Mouse (Mus musculus) kidney, adult 8-10 months (tissue): ENCODE measurements around the gene Psmd11.
"Not testable (repeated sequence)": the region's sequence is repeated elsewhere in the genome, so short reads cannot be mapped to it uniquely, and the experiment has no call there.

ENCODE experiments used
- DNase-seq, 2 experiments: peaks; one replicate each; pipeline ENCODE4 v3.0.0; 2022

The Psmd11 gene

GRCm38 (mm10) chr11:80429500-80430166, 1.2 kb downstream of the Psmd11 start:
- DNase-seq: no peak

DNA sequence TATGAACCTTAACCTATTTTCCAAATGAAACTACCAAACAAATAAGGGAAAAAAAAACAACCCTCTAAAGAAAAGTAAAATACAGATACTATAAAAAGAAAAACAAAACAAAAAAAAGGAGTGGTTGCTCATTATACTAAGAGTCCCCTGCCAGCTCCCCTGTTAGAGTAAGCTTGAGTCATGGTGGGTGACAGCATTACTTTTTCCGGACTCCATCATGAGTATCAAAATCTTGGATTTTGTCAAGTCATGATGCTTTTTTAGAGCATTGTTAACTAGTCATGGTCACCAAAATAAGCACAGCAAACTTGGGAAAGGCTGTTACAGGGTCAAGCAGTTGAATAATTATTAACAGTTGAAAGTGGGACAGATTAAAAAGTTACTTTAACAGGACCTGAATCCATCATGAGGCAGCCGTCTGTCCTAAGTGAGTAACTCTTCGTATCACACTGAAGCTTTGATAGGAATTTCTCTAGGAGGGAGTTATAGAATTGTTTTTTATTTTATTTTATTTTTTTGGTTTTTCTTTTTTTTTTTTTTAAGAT, 2.0 kb downstream of the Psmd11 start:
- peak; percentile 5 to 59 for DNase-seq

- peak in 1 of 2 experiments; percentile 26 for DNase-seq
Measured at GRCm38 (mm10) chr11:80446916-80447315, 18.5 kb downstream of the Psmd11 start.

DNA sequence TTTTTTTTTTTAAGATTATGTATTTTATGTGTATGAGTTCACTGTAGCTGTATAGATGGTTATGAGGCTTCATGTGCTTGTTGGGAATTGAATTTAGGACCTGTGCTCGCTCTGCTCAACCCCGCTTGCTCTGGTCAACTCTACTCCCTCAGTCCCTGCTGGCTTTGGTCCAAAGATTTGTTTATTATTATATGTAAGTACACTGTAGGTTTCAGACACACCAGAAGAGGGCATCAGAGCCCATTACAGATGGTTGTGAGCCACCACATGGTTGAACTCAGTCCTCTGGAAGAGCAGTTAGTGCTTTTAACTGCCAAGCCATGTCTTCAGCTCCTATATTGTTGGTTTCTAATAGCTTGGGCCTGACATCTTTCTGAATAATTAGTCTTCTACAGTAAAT, 21.4 kb downstream of the Psmd11 start:
- no peak for DNase-seq

DNA sequence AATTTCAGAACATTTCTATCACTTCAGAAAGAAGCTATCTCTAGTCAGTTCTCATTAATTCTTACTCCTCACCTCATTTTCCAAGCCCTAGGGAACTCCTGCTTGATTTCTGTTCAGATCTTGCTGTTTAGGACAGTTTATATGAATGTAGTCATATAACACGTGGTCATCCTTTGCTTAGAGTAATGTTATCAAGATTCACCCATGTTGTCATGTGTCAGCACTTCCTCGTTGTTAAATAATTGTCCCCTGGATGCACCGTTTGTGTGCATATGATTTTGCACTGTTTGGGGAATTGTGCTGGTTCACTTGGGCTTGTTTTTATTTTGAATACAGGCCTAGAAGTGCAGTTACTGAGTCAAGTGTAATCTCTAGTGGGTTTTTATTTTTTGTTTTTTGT, 23.8 kb downstream of the Psmd11 start:
- no peak for DNase-seq

- DNase-seq: no peak
Measured at GRCm38 (mm10) chr11:80453198-80453597, 24.8 kb downstream of the Psmd11 start.

- not testable (repeated sequence) for DNase-seq
Measured at GRCm38 (mm10) chr11:80463605-80464130, 35.3 kb downstream of the Psmd11 start.

DNA sequence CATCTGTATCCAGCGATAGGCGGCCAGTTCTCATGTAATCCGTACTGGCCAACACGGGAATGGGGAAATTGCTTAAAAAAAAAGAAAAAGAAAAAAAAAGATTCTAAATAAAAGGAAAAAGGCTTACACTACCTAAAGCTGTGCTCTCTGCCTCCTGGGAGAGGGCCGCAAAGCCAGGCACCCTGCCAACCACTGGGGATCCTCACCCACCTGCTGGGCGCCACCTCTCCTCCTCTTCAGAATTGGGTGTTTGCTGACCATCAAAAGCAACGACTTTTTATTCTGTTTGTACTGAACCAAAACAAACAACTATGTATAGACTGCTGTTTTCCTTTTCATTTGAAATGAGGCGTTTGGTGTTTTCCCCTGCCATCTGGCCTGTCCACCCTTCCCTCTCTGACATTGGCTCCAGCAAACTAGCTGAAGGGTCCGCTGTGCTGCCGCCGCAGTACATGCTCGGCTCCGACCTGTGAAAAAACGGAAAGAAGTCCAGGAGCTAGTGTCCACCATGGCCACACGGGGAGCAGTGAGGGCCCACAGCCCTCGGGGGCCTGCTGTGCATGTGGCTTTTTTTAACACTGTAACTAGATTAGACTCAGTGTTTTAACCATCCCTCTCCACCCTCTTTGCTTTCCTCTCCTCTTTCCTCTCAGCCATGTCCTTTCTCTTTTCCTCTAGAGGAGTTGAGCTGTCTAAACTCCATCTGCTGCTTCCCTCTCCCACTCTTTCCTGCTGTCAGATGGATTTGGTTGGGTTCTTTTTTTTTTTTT, 43.6 kb downstream of the Psmd11 start:
- no peak for DNase-seq

DNA sequence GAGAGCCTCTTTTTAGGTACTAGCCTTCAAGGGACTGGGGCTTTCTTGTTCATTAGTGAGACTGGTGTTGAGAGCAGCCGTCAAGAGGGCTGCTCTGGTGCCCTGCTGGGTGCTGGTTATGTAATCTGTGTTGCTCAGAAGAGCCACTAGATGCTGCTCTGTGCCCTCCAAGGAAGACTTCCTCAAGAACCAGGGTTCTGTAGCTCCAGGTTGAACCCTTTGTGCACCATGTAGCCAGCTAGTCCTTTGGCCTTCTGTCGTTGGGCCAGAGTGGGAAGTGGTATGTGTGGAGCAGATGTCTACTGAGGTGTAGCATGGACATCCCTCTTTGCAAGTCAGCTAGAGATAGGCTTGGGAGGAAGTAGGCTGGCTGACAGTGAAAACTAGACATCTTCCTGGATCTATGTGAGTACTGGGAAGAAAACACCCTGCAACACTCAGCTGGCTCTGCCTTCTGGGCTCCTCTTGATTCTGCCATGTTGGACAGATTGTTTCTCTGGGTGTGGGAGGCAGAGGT, 45.8 kb downstream of the Psmd11 start:
- no peak for DNase-seq

- DNase-seq: no peak
Measured at GRCm38 (mm10) chr11:80474846-80475245, 46.4 kb downstream of the Psmd11 start.

- DNase-seq: no peak
Measured at GRCm38 (mm10) chr11:80475544-80475943, 47.1 kb downstream of the Psmd11 start.

- peak; percentile 80 to 82 for DNase-seq
Measured at GRCm38 (mm10) chr11:80476222-80477189, 48.1 kb downstream of the Psmd11 start, which contains the start of gene Cdk5r1. Gene Cdk5r1, plus strand, starts transcription at chr11:80477023.

- peak in 1 of 2 experiments; percentile 6 for DNase-seq
Measured at GRCm38 (mm10) chr11:80477341-80478199, 49.2 kb downstream of the Psmd11 start.

DNA sequence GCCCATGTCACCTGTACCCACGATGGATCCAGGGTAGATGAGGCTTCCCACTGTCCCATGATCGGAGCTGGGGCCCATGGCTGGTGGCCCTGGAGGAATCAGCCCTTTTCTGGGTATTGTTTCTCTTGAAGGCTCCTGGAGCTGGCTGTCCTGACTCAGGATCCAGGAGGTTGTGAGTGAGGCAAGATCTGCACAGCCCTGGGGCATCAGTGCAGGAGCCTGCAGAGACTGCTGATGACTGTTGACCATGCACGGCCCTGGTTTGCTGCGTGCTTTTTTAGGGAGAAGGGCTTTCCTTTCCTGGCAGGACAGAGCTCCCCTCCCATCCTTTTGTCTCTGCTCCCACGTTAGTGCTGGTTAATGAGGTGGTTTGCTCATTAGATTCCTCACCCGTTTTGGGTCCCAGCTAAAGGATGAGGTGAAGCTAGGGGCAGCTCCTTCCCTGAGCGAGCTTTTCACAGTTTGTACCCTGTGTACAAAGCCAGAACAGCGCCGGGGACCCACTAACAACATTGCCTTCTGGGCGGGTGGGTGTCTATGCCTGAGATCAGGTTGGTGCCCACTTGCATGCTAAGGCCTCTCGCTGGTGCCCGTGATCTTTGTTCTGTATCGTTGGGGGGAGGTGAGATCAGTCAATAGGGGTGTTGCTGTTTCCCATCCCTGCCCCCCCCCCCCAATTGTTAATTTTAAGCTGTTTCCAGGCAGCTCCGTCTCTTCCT, 50.4 kb downstream of the Psmd11 start:
- DNase-seq: no peak

- no peak for DNase-seq
Measured at GRCm38 (mm10) chr11:80479425-80479824, 51.0 kb downstream of the Psmd11 start.

DNA sequence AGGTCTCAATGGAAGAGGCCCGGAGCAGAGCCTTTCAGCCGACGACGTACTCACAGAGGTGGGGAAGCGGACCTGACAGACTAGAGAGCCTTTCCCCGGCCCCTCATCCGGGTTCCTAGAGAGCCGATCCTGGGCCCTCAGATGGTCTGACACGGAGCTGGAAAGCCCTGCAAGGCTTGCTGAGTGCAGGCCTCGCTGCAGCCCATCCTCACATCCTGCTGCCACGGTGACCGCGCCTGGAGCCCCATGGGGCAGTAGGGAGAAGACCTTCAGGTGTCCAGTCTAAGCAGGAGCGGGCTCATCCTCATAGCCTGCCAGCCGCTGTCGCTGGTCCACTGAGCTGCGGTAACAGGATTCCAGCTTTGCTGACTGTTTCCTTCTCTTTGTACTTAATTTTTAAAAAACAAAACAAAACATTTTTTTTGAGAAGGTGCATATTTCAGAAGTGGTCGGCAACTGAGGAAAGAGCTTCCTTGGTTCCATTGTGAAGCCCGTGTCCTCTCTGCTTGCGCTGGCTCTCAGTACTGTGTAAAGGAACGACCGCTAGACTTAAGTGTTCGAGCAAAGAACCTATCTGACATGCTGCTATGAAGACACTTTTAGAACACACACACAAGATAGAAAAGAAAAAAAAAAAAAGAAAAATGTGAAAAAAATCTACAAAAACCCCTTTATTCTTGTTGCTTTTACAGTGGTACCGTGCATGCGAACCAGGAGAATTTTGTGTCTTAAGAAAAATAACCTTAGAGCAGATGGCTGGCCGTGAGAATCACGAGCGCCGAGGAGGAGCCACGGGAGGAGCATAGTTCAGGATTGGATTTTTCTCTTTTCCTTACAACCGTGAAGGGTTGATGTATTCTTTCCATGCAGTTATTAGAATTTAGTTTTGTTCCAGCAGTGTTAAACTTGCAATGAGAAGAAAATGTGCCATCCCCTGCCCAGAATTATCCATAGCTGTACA, 51.8 kb downstream of the Psmd11 start:
- DNase-seq: no peak

DNA sequence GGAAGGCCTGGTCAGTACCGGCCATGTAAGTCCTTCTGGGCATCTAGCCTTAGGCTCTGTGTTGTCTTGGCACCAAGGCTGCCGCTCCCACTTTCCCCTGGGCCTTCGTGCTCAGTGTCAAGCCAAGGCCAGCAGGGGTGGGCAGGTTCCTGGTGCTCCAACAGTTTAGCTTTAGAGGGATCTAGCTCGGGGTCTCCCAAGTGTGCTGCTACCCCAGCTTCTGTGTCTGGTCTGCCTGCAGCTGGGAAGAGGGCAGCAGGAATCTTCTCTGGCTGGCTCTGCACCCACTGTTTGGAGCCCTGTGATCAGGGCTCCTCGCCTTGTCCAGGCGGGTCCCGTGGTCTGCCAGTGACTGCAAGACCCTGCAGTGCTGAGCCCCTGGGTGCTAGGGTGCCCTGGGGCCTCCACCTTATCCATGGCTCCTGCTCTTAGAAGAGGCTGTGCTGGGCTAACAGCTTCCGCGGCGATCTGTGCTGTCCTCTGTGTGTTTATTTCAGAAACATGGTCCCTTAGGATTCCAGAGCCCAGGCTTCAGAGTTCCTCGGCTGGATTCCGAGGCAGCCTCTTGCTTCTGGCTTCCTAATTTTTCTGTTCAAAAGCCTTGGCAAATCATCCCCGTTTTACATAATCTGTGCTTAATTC, 53.1 kb downstream of the Psmd11 start:
- DNase-seq: no peak

- DNase-seq: no peak
Measured at GRCm38 (mm10) chr11:80482347-80482746, 53.9 kb downstream of the Psmd11 start.

DNA sequence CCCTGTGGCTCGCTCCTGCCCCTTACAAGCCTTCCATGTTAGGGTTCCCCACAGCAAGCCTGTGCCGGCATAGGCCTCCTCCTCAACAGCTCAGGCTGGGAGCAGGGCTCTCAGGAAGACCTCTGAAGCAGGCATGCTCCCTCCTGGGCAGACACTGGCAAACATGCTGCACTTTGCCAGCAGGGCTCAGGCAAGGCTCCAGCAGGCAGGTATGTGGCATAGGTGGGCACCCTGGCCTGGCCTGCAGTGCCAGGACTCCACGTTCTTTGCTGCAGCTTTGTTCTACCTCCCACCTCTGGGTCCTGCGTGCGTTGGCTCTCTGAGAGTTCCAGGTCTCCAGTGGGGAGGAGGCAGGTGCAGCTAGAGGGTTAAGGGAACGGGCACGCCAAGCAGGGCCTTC, 54.5 kb downstream of the Psmd11 start:
- no peak for DNase-seq
